Comparison of ENCODE assay signal across 9 mouse cellular contexts in genomic region chr11:49871914-49872313, GRCm38 (mm10). TPM values are rescaled to one million over a fixed set of nuclear protein-coding genes. Genes with fewer than 3 reads are reported as not detected.
DNase-seq lines count a peak whose midpoint lies in the region; ATAC-seq lines count a peak whose summit lies in the region.
"Had no signal": no experiment of that assay in that cellular context is flagged by ENCODE, and none has a peak within 500 bp of the region (broad histone marks: within the 10 kb centered on the region; RNA-seq: fewer than 3 reads in every experiment).

No protein-coding gene starts in this region.

- 0 out of 2 replicates have a peak, but pooled peaks cover 2% of the 10 kb centered on the region for H3K4me1 ChIP-seq in embryonic facial prominence, embryonic 14.5 days (ENCODE audit: control insufficient read depth, insufficient read depth, low read length)
- 0 out of 2 replicates have a peak, but pooled peaks cover under 1% of the 10 kb centered on the region for H3K4me1 ChIP-seq in hindbrain, embryonic 16.5 days (ENCODE audit: control insufficient read depth, insufficient read depth, low read depth, low read length)
- peaks cover under 1% of the 10 kb centered on the region; the same call in 1 of the 2 replicates for H3K4me1 ChIP-seq in lung, embryonic 16.5 days (replicated peaks; ENCODE audit: control insufficient read depth, insufficient read depth, low read length)

- H3K27ac ChIP-seq in embryonic facial prominence, embryonic 14.5 days (replicated peaks; ENCODE audit: low read depth, low read length) = no peak overlapping the region
- no peak overlapping the region for H3K27ac ChIP-seq in hindbrain, embryonic 16.5 days (ENCODE audit: low read depth, low read length)
- H3K27ac ChIP-seq in lung, embryonic 16.5 days (ENCODE audit: low read length) = no peak overlapping the region

- WGBS in embryonic facial prominence, embryonic 14.5 days = 52% methylated on average over 6 of the region's 6 CpGs
- WGBS in hindbrain, embryonic 16.5 days = 58% methylated on average over 6 of the region's 6 CpGs
- WGBS in lung, embryonic 16.5 days = 55% methylated on average over 6 of the region's 6 CpGs

- H3K4me3 ChIP-seq in embryonic facial prominence, embryonic 14.5 days (ENCODE audit: low read depth, low read length) = no peak overlapping the region
- H3K4me3 ChIP-seq in hindbrain, embryonic 16.5 days (ENCODE audit: low read length) = no peak overlapping the region
- no peak overlapping the region for H3K4me3 ChIP-seq in lung, embryonic 16.5 days (ENCODE audit: low read length)
- H3K4me3 ChIP-seq: myocyte had no signal

- 0 out of 2 replicates have a peak, but pooled peaks have one; percentile 30 for ATAC-seq in embryonic facial prominence, embryonic 14.5 days (ENCODE audit: low read depth)
- peak; percentile 71 for ATAC-seq in hindbrain, embryonic 16.5 days
- peak; percentile 36 for ATAC-seq in lung, embryonic 16.5 days (ENCODE audit: low read depth)

- no peaks in the 10 kb centered on the region for H3K9me3 ChIP-seq in embryonic facial prominence, embryonic 14.5 days (ENCODE audit: control insufficient read depth, low read length)
- no peaks in the 10 kb centered on the region for H3K9me3 ChIP-seq in hindbrain, embryonic 16.5 days (ENCODE audit: control insufficient read depth, low read length)
- H3K9me3 ChIP-seq in lung, embryonic 16.5 days (ENCODE audit: control insufficient read depth, low read length) = no peaks in the 10 kb centered on the region

- H3K9ac ChIP-seq in embryonic facial prominence, embryonic 14.5 days (ENCODE audit: low read depth, low read length) = peak overlapping the region; percentile 5; the same call in 1 of the 2 replicates
- H3K9ac ChIP-seq in hindbrain, embryonic 16.5 days (ENCODE audit: low read depth, low read length) = no peak overlapping the region
- no peak overlapping the region for H3K9ac ChIP-seq in lung, embryonic 16.5 days (ENCODE audit: low read length)

- H3K27me3 ChIP-seq in embryonic facial prominence, embryonic 14.5 days (replicated peaks; ENCODE audit: control insufficient read depth, insufficient read depth, low read length) = no peaks in the 10 kb centered on the region
- H3K27me3 ChIP-seq in hindbrain, embryonic 16.5 days (replicated peaks; ENCODE audit: control insufficient read depth, insufficient read depth, low read length) = no peaks in the 10 kb centered on the region
- H3K27me3 ChIP-seq in lung, embryonic 16.5 days (ENCODE audit: control insufficient read depth, insufficient read depth, low read depth, low read length) = no peaks in the 10 kb centered on the region

- H3K36me3 ChIP-seq in embryonic facial prominence, embryonic 14.5 days (ENCODE audit: control insufficient read depth, insufficient read depth, low read length) = peaks cover 47% of the 10 kb centered on the region
- H3K36me3 ChIP-seq in hindbrain, embryonic 16.5 days (ENCODE audit: control insufficient read depth, insufficient read depth, low read length) = peaks cover 29% of the 10 kb centered on the region
- H3K36me3 ChIP-seq in lung, embryonic 16.5 days (ENCODE audit: control insufficient read depth, insufficient read depth, low read length) = peaks cover 19% of the 10 kb centered on the region

- DNase-seq in right cerebral cortex, adult 2 months (ENCODE audit: low spot score in 2 of 2) = peak; percentile 58 to 64
- no peak for DNase-seq in right cerebral cortex, postnatal 14 days
- DNase-seq in adrenal gland, postnatal 36 days = peak; percentile 26 to 55
- peak; percentile 65 for DNase-seq in embryonic facial prominence, embryonic 14.5 days (ENCODE audit: low spot score)
- peak; percentile 69 for DNase-seq in retina, postnatal 1 day
- no peak for DNase-seq in gastrocnemius, adult 8-10 months (ENCODE audit: low spot score in 2 of 2)

- H3K4me2 ChIP-seq in embryonic facial prominence, embryonic 14.5 days (ENCODE audit: low read depth, low read length) = no peak overlapping the region
- H3K4me2 ChIP-seq in hindbrain, embryonic 16.5 days (ENCODE audit: low read length) = no peak overlapping the region
- no peak overlapping the region for H3K4me2 ChIP-seq in lung, embryonic 16.5 days (ENCODE audit: low read depth, low read length)

RNA-seq across cellular contexts. Expression of gene Mapk9, which starts 25.4 kb away (rescaled TPM):
- 10 to 100 TPM; 56.3 to 67.4 TPM for total RNA-seq in adrenal gland, postnatal 36 days (2021)
- 41.7 and 43.0 TPM in 2 replicates for polyA plus RNA-seq in embryonic facial prominence, embryonic 14.5 days (2014; fragmentation: Nextera tagmentation; extraction: Ambion mirVana)
- polyA plus RNA-seq in hindbrain, embryonic 16.5 days (2015; fragmentation: Nextera tagmentation; extraction: Ambion mirVana) = 69.0 and 69.9 TPM in 2 replicates
- polyA plus RNA-seq in lung, embryonic 16.5 days (2015; fragmentation: Nextera tagmentation; extraction: Ambion mirVana) = 33.0 and 33.7 TPM in 2 replicates
- total RNA-seq in gastrocnemius, adult 8-10 months (2022) = 10 to 100 TPM; 45.2 to 65.2 (median 53.8) TPM

RNA-seq across cellular contexts. Expression of gene Rasgef1c, which starts 29.7 kb away (rescaled TPM):
- total RNA-seq in adrenal gland, postnatal 36 days (2021) = under 1 TPM; 0.70 to 0.72 TPM
- polyA plus RNA-seq in embryonic facial prominence, embryonic 14.5 days (2014; fragmentation: Nextera tagmentation; extraction: Ambion mirVana) = 1.1 and 1.4 TPM in 2 replicates
- 34.7 and 36.5 TPM in 2 replicates for polyA plus RNA-seq in hindbrain, embryonic 16.5 days (2015; fragmentation: Nextera tagmentation; extraction: Ambion mirVana)
- polyA plus RNA-seq in lung, embryonic 16.5 days (2015; fragmentation: Nextera tagmentation; extraction: Ambion mirVana) = 0.23 TPM in 1 of 2 replicates, not detected in the other
- under 1 TPM in 2 of 4 experiments, not detected in 2; 0.24 to 0.43 TPM for total RNA-seq in gastrocnemius, adult 8-10 months (2022)
- polyA plus RNA-seq: myocyte had no signal

Comparison
In these comparisons a context has a peak if more than half of its experiments do, and no peak if none do; other contexts are left out.
1. DNase-seq: peak in right cerebral cortex, adult 2 months (2 of 2), adrenal gland, postnatal 36 days (2 of 2), embryonic facial prominence, embryonic 14.5 days (single experiment) and retina, postnatal 1 day (single experiment); none in right cerebral cortex, postnatal 14 days (single experiment) and gastrocnemius, adult 8-10 months (0 of 2).
2. RNA of gene Rasgef1c, which starts 29.7 kb away (polyA plus RNA-seq): 34.7 to 36.5 TPM in hindbrain, embryonic 16.5 days; 1.1 to 1.4 TPM in embryonic facial prominence, embryonic 14.5 days and 0.23 TPM in lung, embryonic 16.5 days; every median in the first group is over 10 times any median in the second.
3. Peak in every context shown above with its lines, with median percentiles within 50 percentile points of each other: ATAC-seq.